Mouse (Mus musculus): ENCODE data around the gene Trim28. TPM values are rescaled to one million over a fixed set of nuclear protein-coding genes. Genes with fewer than 3 reads are reported as not detected.

Gene Trim28
- total and polyA plus RNA-seq, 2 experiments from 2014 or later: 190 to 650 TPM

DNA sequence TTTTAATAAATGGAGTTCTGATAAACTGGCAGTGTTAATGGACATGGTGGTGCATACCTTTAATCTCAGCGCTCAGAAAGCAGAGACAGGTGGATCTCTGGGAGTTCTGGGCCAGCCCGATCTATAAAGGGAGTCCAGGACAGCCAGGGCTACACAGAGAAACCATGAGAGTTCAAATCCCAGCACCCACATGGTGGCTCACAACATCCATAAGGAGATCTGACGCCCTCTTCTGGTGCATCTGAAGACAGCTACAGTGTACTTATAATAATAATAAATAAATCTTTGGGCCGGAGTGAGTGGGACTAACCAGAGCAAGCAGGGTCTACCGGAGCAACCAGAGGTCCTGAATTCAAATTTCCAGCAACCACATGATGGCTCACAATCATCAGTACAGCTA lies 4.5 kb downstream of the Trim28 start:
- no peaks in the 10 kb centered on the region for H3K27me3 ChIP-seq (ENCODE audit: insufficient read depth, low read length)
- DNase-seq (ENCODE audit: low spot score) (no peak), ATAC-seq (ENCODE audit: low FRiP score) (no peak)
- no peak overlapping the region for H3K9ac ChIP-seq (replicated peaks; ENCODE audit: low read length, poor library complexity, severe bottlenecking)
- H3K27ac ChIP-seq (ENCODE audit: low read depth, low read length): no peak overlapping the region
- no peaks in the 10 kb centered on the region for H3K4me1 ChIP-seq (ENCODE audit: insufficient read depth, low read length)
- peaks cover 27% of the 10 kb centered on the region for H3K36me3 ChIP-seq (ENCODE audit: insufficient read depth, low read length)
- H3K9me3 ChIP-seq (ENCODE audit: low read length): no peaks in the 10 kb centered on the region
- no peak overlapping the region for H3K4me3 ChIP-seq (ENCODE audit: low read depth, low read length)
- TF ChIP-seq CTCF (IDR thresholded peaks at IDR 0.05): peak; percentile 13; the same call in 1 of the 2 replicates
- no peak overlapping the region for H3K4me2 ChIP-seq (ENCODE audit: low read depth, low read length, poor library complexity, severe bottlenecking)
- WGBS: 80% methylated on average over 5 of the region's 5 CpGs

DNA sequence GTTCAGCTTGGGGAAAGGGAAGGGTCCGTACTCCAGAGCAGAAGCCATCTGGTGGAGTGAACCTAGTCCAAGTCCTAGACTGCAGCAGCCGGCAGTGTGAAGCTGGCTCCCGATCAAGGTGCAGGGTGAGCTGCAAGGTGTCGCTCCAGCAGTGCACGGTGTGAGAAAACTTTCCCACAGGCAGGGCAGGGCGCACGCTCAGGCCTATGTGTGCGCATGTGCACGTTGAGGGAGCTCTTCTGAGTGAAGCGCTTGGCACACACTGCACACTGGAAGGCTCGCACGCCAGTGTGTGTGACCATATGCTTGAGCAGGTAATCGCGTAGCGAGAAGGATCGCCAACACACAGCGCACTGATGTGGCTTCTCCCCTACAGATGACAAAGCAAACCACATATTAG lies 7.1 kb downstream of the Trim28 start:
- no peaks in the 10 kb centered on the region for H3K27me3 ChIP-seq (ENCODE audit: insufficient read depth, low read length)
- WGBS: 89% methylated on average over 17 of the region's 17 CpGs
- TF ChIP-seq CTCF (IDR thresholded peaks at IDR 0.05): no peak
- DNase-seq (ENCODE audit: low spot score) (no peak), ATAC-seq (ENCODE audit: low FRiP score) (no peak)
- H3K9ac ChIP-seq (replicated peaks; ENCODE audit: low read length, poor library complexity, severe bottlenecking): no peak overlapping the region
- no peak overlapping the region for H3K27ac ChIP-seq (ENCODE audit: low read depth, low read length)
- no peaks in the 10 kb centered on the region for H3K9me3 ChIP-seq (ENCODE audit: low read length)
- H3K4me3 ChIP-seq (ENCODE audit: low read depth, low read length): no peak overlapping the region
- H3K4me2 ChIP-seq (ENCODE audit: low read depth, low read length, poor library complexity, severe bottlenecking): no peak overlapping the region
- 0 out of 2 replicates have a peak, but pooled peaks cover 4% of the 10 kb centered on the region for H3K4me1 ChIP-seq (ENCODE audit: insufficient read depth, low read length)
- peaks cover 27% of the 10 kb centered on the region for H3K36me3 ChIP-seq (ENCODE audit: insufficient read depth, low read length)

DNA sequence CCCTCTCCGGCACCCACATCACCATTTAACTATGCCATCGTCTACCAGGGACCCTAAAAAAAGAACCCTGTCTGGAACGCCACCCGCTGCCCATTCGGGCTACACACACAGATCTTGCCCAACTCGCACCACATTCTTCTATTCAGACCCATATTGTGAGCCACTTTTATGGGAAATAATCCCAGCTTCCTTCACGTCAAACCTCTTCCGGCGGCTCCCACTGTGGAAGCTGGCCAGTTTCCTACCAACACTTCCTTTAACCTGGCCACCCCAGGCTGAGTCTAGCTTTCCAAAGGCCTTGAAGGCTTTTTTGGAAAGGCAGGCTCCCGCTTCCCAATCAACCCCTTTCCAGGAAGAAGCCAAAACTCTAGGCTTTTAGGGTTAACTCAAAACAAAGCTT lies 7.6 kb downstream of the Trim28 start:
- no peak overlapping the region for H3K27ac ChIP-seq (ENCODE audit: low read depth, low read length)
- TF ChIP-seq CTCF (IDR thresholded peaks at IDR 0.05): no peak
- peaks cover 27% of the 10 kb centered on the region for H3K36me3 ChIP-seq (ENCODE audit: insufficient read depth, low read length)
- H3K4me3 ChIP-seq (ENCODE audit: low read depth, low read length): no peak overlapping the region
- DNase-seq (ENCODE audit: low spot score): no peak
- H3K4me1 ChIP-seq (ENCODE audit: insufficient read depth, low read length): 0 out of 2 replicates have a peak, but pooled peaks cover 4% of the 10 kb centered on the region
- WGBS: 87% methylated on average over 10 of the region's 10 CpGs
- no peaks in the 10 kb centered on the region for H3K9me3 ChIP-seq (ENCODE audit: low read length)
- H3K9ac ChIP-seq (replicated peaks; ENCODE audit: low read length, poor library complexity, severe bottlenecking): no peak overlapping the region
- no peak overlapping the region for H3K4me2 ChIP-seq (ENCODE audit: low read depth, low read length, poor library complexity, severe bottlenecking)
- no peaks in the 10 kb centered on the region for H3K27me3 ChIP-seq (ENCODE audit: insufficient read depth, low read length)
- ATAC-seq (ENCODE audit: low FRiP score): no peak

DNA sequence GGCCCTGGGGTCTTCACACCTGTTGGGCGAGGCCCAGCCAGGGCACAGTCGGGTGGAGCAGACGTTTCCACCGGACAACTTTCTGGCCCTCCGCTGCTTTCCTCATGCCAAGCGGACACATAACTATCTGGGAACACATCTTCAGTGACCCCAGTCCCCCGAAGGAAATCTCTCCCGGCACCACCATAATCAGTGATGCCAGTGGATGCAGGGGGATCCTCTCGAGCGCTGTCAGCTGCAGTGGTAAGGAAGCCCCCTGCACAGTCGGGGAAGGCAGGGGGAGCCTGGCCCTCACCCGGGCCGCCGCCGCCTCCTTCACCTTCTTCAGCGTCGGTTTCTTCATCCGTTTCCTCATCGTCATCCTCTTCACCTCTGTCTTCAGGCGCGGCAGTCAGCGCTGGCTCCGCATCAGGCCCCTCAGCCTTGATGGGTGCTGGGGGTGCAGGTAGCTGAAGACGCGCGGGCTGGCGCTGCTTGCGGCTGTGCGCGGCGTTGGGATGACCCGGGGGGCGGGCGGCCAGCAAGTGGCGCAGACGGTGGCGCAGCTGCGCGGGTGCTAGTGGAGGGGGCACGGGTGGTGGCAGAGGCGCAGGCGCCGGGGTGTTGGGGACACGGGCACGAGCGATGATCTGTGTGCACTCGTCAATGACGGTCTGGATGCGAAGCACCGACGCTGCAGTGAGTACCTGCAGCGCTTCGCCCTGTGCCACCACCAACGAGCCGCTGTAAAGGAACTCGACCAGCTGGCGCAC lies 8.6 kb downstream of the Trim28 start:
- WGBS: 52% methylated on average over 55 of the region's 57 CpGs
- ATAC-seq (ENCODE audit: low FRiP score): no peak
- H3K4me2 ChIP-seq (ENCODE audit: low read depth, low read length, poor library complexity, severe bottlenecking): no peak overlapping the region

DNA sequence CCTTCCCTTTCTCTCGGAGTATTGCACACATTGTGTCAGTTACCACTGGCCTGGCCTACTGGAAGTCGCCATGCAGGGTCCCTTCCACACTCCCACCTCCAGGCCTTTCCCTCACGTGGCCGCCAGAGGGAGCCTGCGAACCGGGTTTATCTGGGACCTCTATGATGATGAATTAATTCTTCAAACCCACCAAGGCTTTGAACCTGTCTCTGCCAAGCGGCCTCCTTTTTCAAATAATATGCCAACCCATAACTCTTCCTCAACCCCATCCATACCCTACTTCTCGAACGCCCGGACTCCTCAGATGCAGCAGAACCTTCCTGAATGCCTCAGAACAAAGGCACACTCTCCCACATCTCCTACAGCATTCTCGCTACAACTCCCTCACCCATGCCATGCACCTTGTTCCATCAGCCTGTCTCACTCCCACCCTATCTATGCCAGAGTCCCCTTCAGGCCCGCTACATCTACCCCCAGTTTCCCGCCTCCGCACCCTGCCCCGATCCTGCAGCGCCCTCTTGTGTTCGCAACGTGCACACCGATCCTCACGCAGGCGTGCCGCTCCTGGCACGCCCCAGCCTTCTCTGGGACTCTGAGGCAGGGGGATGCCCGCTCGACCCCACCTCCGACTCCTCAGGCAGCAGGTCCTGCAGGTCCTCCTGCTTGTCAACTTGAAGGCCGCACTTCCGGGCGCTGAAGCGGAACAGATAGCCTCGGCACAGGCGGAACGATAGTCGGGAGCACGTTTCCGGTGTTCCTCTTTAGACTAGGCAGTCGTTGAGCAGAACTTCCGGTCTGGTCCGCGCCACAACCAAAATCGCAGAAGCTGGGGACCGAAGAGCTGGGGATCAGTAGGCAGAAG lies 10.5 kb downstream of the Trim28 start:
- peak; percentile 84 for TF ChIP-seq CTCF (IDR thresholded peaks at IDR 0.05)
- Histone ChIP-seq H3K4me1 (ENCODE audit: insufficient read depth, low read length) (0 out of 2 replicates have a peak, but pooled peaks cover 4% of the 10 kb centered on the region), H3K9me3 (ENCODE audit: low read length) (no peaks in the 10 kb centered on the region), H3K27me3 (ENCODE audit: insufficient read depth, low read length) (0 out of 2 replicates have a peak, but pooled peaks cover 4% of the 10 kb centered on the region), H3K27ac (ENCODE audit: low read depth, low read length) (peak overlapping the region; percentile 91), H3K36me3 (ENCODE audit: insufficient read depth, low read length) (peaks cover 27% of the 10 kb centered on the region), H3K4me3 (ENCODE audit: low read depth, low read length) (peak overlapping the region; percentile 71), H3K9ac (replicated peaks; ENCODE audit: low read length, poor library complexity, severe bottlenecking) (peak overlapping the region; percentile 89), H3K4me2 (ENCODE audit: low read depth, low read length, poor library complexity, severe bottlenecking) (peak overlapping the region; percentile 66)
- WGBS: 1% methylated on average over 42 of the region's 42 CpGs
- DNase-seq (ENCODE audit: low spot score) (peak; percentile 98), ATAC-seq (ENCODE audit: low FRiP score) (peak; percentile 89)

More for the DNA sequence above, 8.6 kb downstream of the Trim28 start:
- DNase-seq (ENCODE audit: low spot score): no peak
- TF ChIP-seq CTCF (IDR thresholded peaks at IDR 0.05): no peak
- H3K27ac ChIP-seq (ENCODE audit: low read depth, low read length): no peak overlapping the region
- H3K36me3 ChIP-seq (ENCODE audit: insufficient read depth, low read length): peaks cover 27% of the 10 kb centered on the region
- 0 out of 2 replicates have a peak, but pooled peaks cover 4% of the 10 kb centered on the region for H3K4me1 ChIP-seq (ENCODE audit: insufficient read depth, low read length)
- H3K4me3 ChIP-seq (ENCODE audit: low read depth, low read length): peak overlapping the region; percentile 6; the same call in 1 of the 2 replicates
- no peaks in the 10 kb centered on the region for H3K27me3 ChIP-seq (ENCODE audit: insufficient read depth, low read length)
- H3K9ac ChIP-seq (replicated peaks; ENCODE audit: low read length, poor library complexity, severe bottlenecking): 0 out of 2 replicates have a peak overlapping the region, but pooled peaks have one; percentile 13
- H3K9me3 ChIP-seq (ENCODE audit: low read length): no peaks in the 10 kb centered on the region

Measured in midbrain, postnatal 0 days (tissue).